In the genomic region with DNA sequence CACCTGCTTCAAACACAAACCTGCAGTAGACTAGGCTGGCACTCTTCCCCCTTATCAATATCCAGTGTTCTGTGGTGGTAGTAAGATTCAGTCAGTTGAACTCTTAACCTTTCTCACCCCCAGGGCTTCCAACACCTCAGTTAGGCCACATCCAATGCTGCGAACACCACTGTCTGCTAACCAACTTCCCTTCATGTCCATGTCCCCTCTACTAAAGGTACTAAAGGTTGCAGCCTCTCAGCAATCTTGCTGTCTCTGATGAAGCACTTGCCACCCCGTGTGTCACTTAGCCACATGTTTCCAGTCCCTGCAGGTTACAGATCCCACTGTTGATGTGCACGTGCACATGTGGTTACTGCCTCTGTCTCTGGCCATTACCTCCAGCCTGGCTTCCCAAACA, we compare ENCODE assay signal across 29 mouse cellular contexts. TPM values are rescaled to one million over a fixed set of nuclear protein-coding genes. Genes with fewer than 3 reads are reported as not detected.
A peak's percentile ranks its signal among the peaks of the same experiment; 100 is the strongest.
DNase-seq lines count a peak whose midpoint lies in the region; ATAC-seq and TF ChIP-seq lines count a peak whose summit lies in the region.
"Had no signal": no experiment of that assay in that cellular context is flagged by ENCODE, and none has a peak within 500 bp of the region (broad histone marks: within the 10 kb centered on the region; RNA-seq: fewer than 3 reads in every experiment).

No protein-coding gene starts in this region.

- H3K9me3 ChIP-seq in midbrain, embryonic 11.5 days (ENCODE audit: control insufficient read depth, low read length): no peaks in the 10 kb centered on the region
- H3K9me3 ChIP-seq: forebrain, embryonic 10.5 days; forebrain, embryonic 13.5 days; heart, embryonic 12.5 days; heart, embryonic 15.5 days; hindbrain, embryonic 10.5 days; hindbrain, embryonic 13.5 days had no signal

- H3K36me3 ChIP-seq in thymus, adult 2 months (ENCODE audit: control insufficient read depth, insufficient read depth, low read length): no peaks in the 10 kb centered on the region
- no peaks in the 10 kb centered on the region for H3K36me3 ChIP-seq in midbrain, embryonic 11.5 days (ENCODE audit: control insufficient read depth, insufficient read depth, low read length)
- H3K36me3 ChIP-seq: forebrain, embryonic 10.5 days; heart, embryonic 12.5 days; heart, embryonic 15.5 days; hindbrain, embryonic 10.5 days; hindbrain, embryonic 13.5 days had no signal

- no peak for ATAC-seq in megakaryocyte-erythroid progenitor cell, adult 5-6 weeks (replicated peaks; ENCODE audit: low FRiP score, low TSS enrichment, poor library complexity, severe bottlenecking)
- ATAC-seq in midbrain, embryonic 11.5 days (ENCODE audit: low FRiP score): no peak
- ATAC-seq: CD4-positive, CD25-positive, alpha-beta regulatory T cell, adult 4 months; forebrain, embryonic 13.5 days; forebrain, embryonic 16.5 days; hindbrain, embryonic 16.5 days had no signal

- H3K4me2 ChIP-seq in midbrain, embryonic 11.5 days: no peak overlapping the region
- H3K4me2 ChIP-seq: forebrain, embryonic 13.5 days; heart, embryonic 12.5 days; heart, embryonic 15.5 days; hindbrain, embryonic 13.5 days had no signal

- H3K27me3 ChIP-seq in thymus, adult 2 months (ENCODE audit: control insufficient read depth, insufficient read depth, low read length): no peaks in the 10 kb centered on the region
- H3K27me3 ChIP-seq in midbrain, embryonic 11.5 days (ENCODE audit: control insufficient read depth, insufficient read depth, low read length): no peaks in the 10 kb centered on the region
- H3K27me3 ChIP-seq: forebrain, embryonic 13.5 days; heart, embryonic 12.5 days; heart, embryonic 15.5 days; hindbrain, embryonic 13.5 days had no signal

- TF ChIP-seq CTCF in bone marrow, adult 2 months (IDR thresholded peaks at IDR 0.05; ENCODE audit: control insufficient read depth, insufficient read depth, low read length): no peak
- no peak for TF ChIP-seq CTCF in thymus, adult 2 months (IDR thresholded peaks at IDR 0.05; ENCODE audit: borderline replicate concordance, control insufficient read depth, extremely low read depth, insufficient read depth, low read length, poor library complexity)

- TF ChIP-seq POLR2A in bone marrow, adult 2 months (IDR thresholded peaks at IDR 0.05; ENCODE audit: borderline replicate concordance, control insufficient read depth, low read depth, low read length): no peak
- TF ChIP-seq POLR2A in thymus, adult 2 months (IDR thresholded peaks at IDR 0.05; ENCODE audit: control insufficient read depth, extremely low read depth, insufficient read depth, low read length, poor library complexity): no peak

- H3K9ac ChIP-seq in midbrain, embryonic 11.5 days (ENCODE audit: low read length): no peak overlapping the region
- H3K9ac ChIP-seq: forebrain, embryonic 13.5 days; heart, embryonic 12.5 days; heart, embryonic 15.5 days; hindbrain, embryonic 13.5 days had no signal

- DNase-seq in T-cell, adult 2 months (ENCODE audit: low spot score): peak; percentile 55
- no peak for DNase-seq in thymus, adult 2 months
- peak; percentile 60 for DNase-seq in thymus, postnatal 25 days
- no peak for DNase-seq in adrenal gland, adult 18-20 months (ENCODE audit: low spot score in 2 of 2)
- DNase-seq in left cerebral cortex, adult 18-20 months (ENCODE audit: low spot score in 2 of 2): no peak
- DNase-seq in midbrain, embryonic 11.5 days (ENCODE audit: low spot score, missing footprints): no peak
- DNase-seq: adrenal gland, adult 2 months; adrenal gland, postnatal 14 days; cerebellum, adult 11-12 months; cerebellum, adult 9-10 months; cerebellum, postnatal 14 days; gastrocnemius, postnatal 14 days; heart, postnatal 10 days; heart, postnatal 36 days had no signal

- 62% methylated on average over 3 of the region's 3 CpGs for WGBS in bone marrow, adult 2 months
- WGBS in thymus, adult 2 months: 16% methylated on average over 3 of the region's 3 CpGs
- 80% methylated on average over 3 of the region's 3 CpGs for WGBS in midbrain, embryonic 11.5 days

- no peak overlapping the region for H3K4me3 ChIP-seq in bone marrow, adult 2 months (replicated peaks; ENCODE audit: control insufficient read depth, low read depth, low read length)
- H3K4me3 ChIP-seq in thymus, adult 2 months (ENCODE audit: control insufficient read depth, insufficient read depth, low read length): no peak overlapping the region
- H3K4me3 ChIP-seq in midbrain, embryonic 11.5 days (ENCODE audit: low read depth, low read length): no peak overlapping the region
- H3K4me3 ChIP-seq: forebrain, embryonic 10.5 days; forebrain, embryonic 13.5 days; heart, embryonic 12.5 days; heart, embryonic 15.5 days; hindbrain, embryonic 10.5 days; hindbrain, embryonic 13.5 days had no signal

- peaks cover 4% of the 10 kb centered on the region; the same call in 1 of the 2 replicates for H3K4me1 ChIP-seq in bone marrow, adult 2 months (ENCODE audit: control insufficient read depth, insufficient read depth, low read length)
- peaks cover 29% of the 10 kb centered on the region for H3K4me1 ChIP-seq in thymus, adult 2 months (replicated peaks; ENCODE audit: control insufficient read depth, insufficient read depth, low read length)
- H3K4me1 ChIP-seq in midbrain, embryonic 11.5 days (ENCODE audit: control insufficient read depth, insufficient read depth, low read length): no peaks in the 10 kb centered on the region
- H3K4me1 ChIP-seq: forebrain, embryonic 10.5 days; forebrain, embryonic 13.5 days; heart, embryonic 12.5 days; heart, embryonic 15.5 days; hindbrain, embryonic 10.5 days; hindbrain, embryonic 13.5 days had no signal

- peak overlapping the region; percentile 51; the same call in 1 of the 2 replicates for H3K27ac ChIP-seq in bone marrow, adult 2 months (ENCODE audit: control insufficient read depth, insufficient read depth, low read depth, low read length, poor library complexity)
- peak overlapping the region; percentile 37 for H3K27ac ChIP-seq in thymus, adult 2 months (ENCODE audit: control insufficient read depth, insufficient read depth, low read length)
- H3K27ac ChIP-seq in midbrain, embryonic 11.5 days (ENCODE audit: low read depth, low read length): no peak overlapping the region
- H3K27ac ChIP-seq: forebrain, embryonic 10.5 days; forebrain, embryonic 13.5 days; heart, embryonic 15.5 days; hindbrain, embryonic 10.5 days; hindbrain, embryonic 13.5 days had no signal

RNA-seq across cellular contexts. Expression of a gene that starts 42.5 kb away (rescaled TPM):
- polyA plus RNA-seq in bone marrow, adult 2 months (2011; ENCODE audit: insufficient read depth, insufficient read length, low replicate concordance, missing spikeins): not detected in 2 replicates
- polyA plus RNA-seq in thymus, adult 2 months (2012; rRNA removed): 4.3 and 4.6 TPM in 2 replicates
- 1.1 and 1.4 TPM in 2 replicates for total RNA-seq in megakaryocyte-erythroid progenitor cell, adult 5-6 weeks (2014; fragmentation: Nextera tagmentation)
- 0.70 TPM in 1 of 2 replicates, not detected in the other for total RNA-seq in megakaryocyte-erythroid progenitor cell, adult 5-6 weeks (2017)
- total RNA-seq in adrenal gland, adult 18-20 months (2021): under 1 TPM; 0.20 to 0.70 TPM
- total RNA-seq in left cerebral cortex, adult 18-20 months (2021): not detected
- 0.16 and 0.19 TPM in 2 replicates for polyA plus RNA-seq in midbrain, embryonic 11.5 days (2014; fragmentation: Nextera tagmentation; extraction: Ambion mirVana)
- total RNA-seq: adrenal gland, postnatal 14 days; adrenal gland, postnatal 4 days; heart, postnatal 10 days; heart, postnatal 36 days; MEL had no signal
- polyA plus RNA-seq: brain, embryonic 14.5 days; embryonic facial prominence, embryonic 11.5 days; hindbrain, embryonic 10.5 days had no signal

RNA-seq across cellular contexts. Expression of a gene that starts 46.3 kb away (rescaled TPM):
- 5.9 and 10.7 TPM in 2 replicates for polyA plus RNA-seq in bone marrow, adult 2 months (2011; ENCODE audit: insufficient read depth, insufficient read length, low replicate concordance, missing spikeins)
- 11.8 and 12.1 TPM in 2 replicates for polyA plus RNA-seq in thymus, adult 2 months (2012; rRNA removed)
- total RNA-seq in megakaryocyte-erythroid progenitor cell, adult 5-6 weeks (2014; fragmentation: Nextera tagmentation): 35.2 and 42.5 TPM in 2 replicates
- total RNA-seq in megakaryocyte-erythroid progenitor cell, adult 5-6 weeks (2017): 28.1 and 30.4 TPM in 2 replicates
- 10 to 100 TPM; 41.3 to 43.6 TPM for total RNA-seq in adrenal gland, adult 18-20 months (2021)
- 10 to 100 TPM; 65.2 to 74.3 TPM for total RNA-seq in left cerebral cortex, adult 18-20 months (2021)
- polyA plus RNA-seq in midbrain, embryonic 11.5 days (2014; fragmentation: Nextera tagmentation; extraction: Ambion mirVana): 50.6 and 58.4 TPM in 2 replicates

Comparison
In these comparisons a context has a peak if more than half of its experiments do, and no peak if none do; other contexts are left out.
1. DNase-seq: peak in T-cell, adult 2 months (single experiment) and thymus, postnatal 25 days (single experiment); none in thymus, adult 2 months (single experiment), adrenal gland, adult 18-20 months (0 of 2), left cerebral cortex, adult 18-20 months (0 of 2) and midbrain, embryonic 11.5 days (single experiment).